Mouse (Mus musculus) stomach, embryonic 15.5 days (tissue): Measurements from ENCODE around the gene Chek2. TPM values are rescaled to one million over a fixed set of nuclear protein-coding genes. Genes with fewer than 3 reads are reported as not detected.
"Not testable (repeated sequence)": the region's sequence is repeated elsewhere in the genome, so short reads cannot be mapped to it uniquely, and the experiment has no call there.

Experiments
- ATAC-seq: fragments of 200-750 bp; cut with Nextera tagmentation; 2 replicates; pipeline ENCODE4 v1.8.0; 2017; ENCODE audit warnings: low read depth, moderate number of reproducible peaks, moderate TSS enrichment; ENCODE audit not compliant: insufficient read depth, low FRiP score
- H3K27ac ChIP-seq: fragments of 300-500 bp; sonication (generic); 2 replicates; pipeline ENCODE4 v1.5.1; 2015; ENCODE audit warnings: mild to moderate bottlenecking, inconsistent platforms
- H3K27me3 ChIP-seq: fragments of 300-500 bp; sonication (generic); replicated peaks from 2 replicates; pipeline ENCODE4 v1.6.1; 2015; ENCODE audit warnings: inconsistent platforms
- H3K36me3 ChIP-seq: fragments of 300-500 bp; sonication (generic); 2 replicates; pipeline ENCODE4 v1.6.1; 2015; ENCODE audit warnings: inconsistent platforms
- H3K4me1 ChIP-seq: fragments of 300-500 bp; sonication (generic); 2 replicates; pipeline ENCODE4 v1.6.1; 2015; ENCODE audit warnings: inconsistent platforms
- H3K4me2 ChIP-seq: fragments of 300-500 bp; sonication (generic); 2 replicates; pipeline ENCODE4 v1.6.1; 2015; ENCODE audit warnings: mild to moderate bottlenecking, inconsistent platforms
- H3K4me3 ChIP-seq: fragments of 300-500 bp; sonication (generic); replicated peaks from 2 replicates; pipeline ENCODE4 v1.5.1; 2015; ENCODE audit warnings: inconsistent platforms
- H3K9ac ChIP-seq: fragments of 300-500 bp; sonication (generic); 2 replicates; pipeline ENCODE4 v1.6.1; 2015; ENCODE audit warnings: inconsistent platforms
- H3K9me3 ChIP-seq: fragments of 300-500 bp; sonication (generic); 2 replicates; pipeline ENCODE4 v1.6.1; 2016; ENCODE audit warnings: inconsistent platforms
- WGBS: fragments of 180-500 bp; shearing (Covaris S2); methylation state at CpG from one replicate; pipeline ENCODE4 v1.1.7; 2015; 5-methylcytosine and 5-hydroxymethylcytosine counted together
- polyA plus RNA-seq: library from polyadenylated mRNA; unstranded; fragments of >200 nt; fragmentation: Nextera tagmentation; extraction: Ambion mirVana; gene quantifications from 2 replicates; pipeline ENCODE4 v1.2.1, GENCODE M21; 2015

Chek2 gene
- polyA plus RNA-seq, 1 experiment from 2014 or later: 31.7 TPM

GRCm38 (mm10) chr5:110878526-110878925, 38.7 kb downstream of the Chek2 start:
- H3K9me3 ChIP-seq, ATAC-seq, H3K4me1 ChIP-seq, H3K4me2 ChIP-seq, H3K27me3 ChIP-seq, H3K4me3 ChIP-seq, H3K9ac ChIP-seq, H3K27ac ChIP-seq, H3K36me3 ChIP-seq: not testable (repeated sequence)
- WGBS: 98% methylated on average over 1 of the region's 1 CpGs

GRCm38 (mm10) chr5:110879042-110879441, 39.3 kb downstream of the Chek2 start:
- no peak for ATAC-seq
- no peaks in the 10 kb centered on the region for H3K36me3 ChIP-seq
- H3K4me2 ChIP-seq: peak overlapping the region; percentile 89
- H3K9me3 ChIP-seq: no peaks in the 10 kb centered on the region
- peak overlapping the region; percentile 76 for H3K9ac ChIP-seq
- no peaks in the 10 kb centered on the region for H3K4me1 ChIP-seq
- WGBS: 65% methylated on average over 7 of the region's 7 CpGs
- H3K27me3 ChIP-seq: no peaks in the 10 kb centered on the region
- H3K27ac ChIP-seq: peak overlapping the region; percentile 68; the same call in 1 of the 2 replicates
- H3K4me3 ChIP-seq: peak overlapping the region; percentile 70

- Histone ChIP-seq H3K4me2 (peak within 1 kb of the TSS; percentile 89), H3K9me3 (no peaks in the 10 kb centered on the region), H3K9ac (peak within 1 kb of the TSS; percentile 76), H3K27me3 (no peaks in the 10 kb centered on the region), H3K4me3 (peak within 1 kb of the TSS; percentile 70), H3K36me3 (no peaks in the 10 kb centered on the region), H3K27ac (peak within 1 kb of the TSS; percentile 71), H3K4me1 (no peaks in the 10 kb centered on the region)
- peak; percentile 90 for ATAC-seq
- WGBS: under 1% methylated on average over 99 of the region's 101 CpGs
These were observed 40.0 kb downstream of the Chek2 start, which contains the start of gene Ttc28 for GRCm38 (mm10) chr5:110879584-110880374. Gene Ttc28 (plus strand): TSS chr5:110879803.

GRCm38 (mm10) chr5:110888596-110888995, 48.8 kb downstream of the Chek2 start:
- Histone ChIP-seq H3K9ac (no peak overlapping the region), H3K4me1 (no peaks in the 10 kb centered on the region), H3K36me3 (no peaks in the 10 kb centered on the region), H3K27me3 (no peaks in the 10 kb centered on the region), H3K9me3 (no peaks in the 10 kb centered on the region), H3K27ac (no peak overlapping the region), H3K4me3 (no peak overlapping the region), H3K4me2 (no peak overlapping the region)
- WGBS: 88% methylated on average over 4 of the region's 4 CpGs
- no peak for ATAC-seq

- Histone ChIP-seq H3K4me1 (no peaks in the 10 kb centered on the region), H3K4me3 (no peak overlapping the region), H3K36me3 (0 out of 2 replicates have a peak, but pooled peaks cover 7% of the 10 kb centered on the region), H3K27ac (no peak overlapping the region), H3K9ac (no peak overlapping the region), H3K27me3 (no peaks in the 10 kb centered on the region), H3K4me2 (no peak overlapping the region), H3K9me3 (no peaks in the 10 kb centered on the region)
- no peak for ATAC-seq
- WGBS: 78% methylated on average over 1 of the region's 1 CpGs
These were observed 50.2 kb downstream of the Chek2 start for GRCm38 (mm10) chr5:110889945-110890344.

GRCm38 (mm10) chr5:110890561-110890960, 50.8 kb downstream of the Chek2 start:
- Histone ChIP-seq H3K9ac (no peak overlapping the region), H3K27ac (no peak overlapping the region), H3K36me3 (0 out of 2 replicates have a peak, but pooled peaks cover 9% of the 10 kb centered on the region), H3K27me3 (no peaks in the 10 kb centered on the region), H3K4me2 (no peak overlapping the region), H3K4me1 (no peaks in the 10 kb centered on the region), H3K9me3 (no peaks in the 10 kb centered on the region), H3K4me3 (no peak overlapping the region)
- WGBS: 94% methylated on average over 3 of the region's 3 CpGs
- no peak for ATAC-seq

GRCm38 (mm10) chr5:110897114-110897788, 57.5 kb downstream of the Chek2 start:
- Histone ChIP-seq H3K9me3 (no peaks in the 10 kb centered on the region), H3K36me3 (0 out of 2 replicates have a peak, but pooled peaks cover 9% of the 10 kb centered on the region), H3K27ac (no peak overlapping the region), H3K9ac (no peak overlapping the region), H3K27me3 (no peaks in the 10 kb centered on the region), H3K4me3 (no peak overlapping the region), H3K4me1 (no peaks in the 10 kb centered on the region), H3K4me2 (no peak overlapping the region)
- ATAC-seq: no peak
- 56% methylated on average over 7 of the region's 7 CpGs for WGBS

- Histone ChIP-seq H3K9me3 (no peaks in the 10 kb centered on the region), H3K4me1 (no peaks in the 10 kb centered on the region), H3K4me2 (no peak overlapping the region), H3K27me3 (no peaks in the 10 kb centered on the region), H3K27ac (no peak overlapping the region), H3K4me3 (no peak overlapping the region), H3K9ac (no peak overlapping the region), H3K36me3 (0 out of 2 replicates have a peak, but pooled peaks cover 9% of the 10 kb centered on the region)
- ATAC-seq: no peak
- 72% methylated on average over 7 of the region's 7 CpGs for WGBS
These were observed 58.4 kb downstream of the Chek2 start for GRCm38 (mm10) chr5:110898169-110898568.

- 0 out of 2 replicates have a peak, but pooled peaks cover 9% of the 10 kb centered on the region for H3K36me3 ChIP-seq
- H3K27ac ChIP-seq: no peak overlapping the region
- no peaks in the 10 kb centered on the region for H3K9me3 ChIP-seq
- no peak overlapping the region for H3K4me3 ChIP-seq
- 85% methylated on average over 4 of the region's 4 CpGs for WGBS
- H3K4me2 ChIP-seq: no peak overlapping the region
- H3K9ac ChIP-seq: no peak overlapping the region
- no peaks in the 10 kb centered on the region for H3K4me1 ChIP-seq
- ATAC-seq: no peak
- H3K27me3 ChIP-seq: no peaks in the 10 kb centered on the region
These were observed 59.0 kb downstream of the Chek2 start for GRCm38 (mm10) chr5:110898785-110899184.

- no peaks in the 10 kb centered on the region for H3K27me3 ChIP-seq
- H3K27ac ChIP-seq: no peak overlapping the region
- no peak overlapping the region for H3K4me2 ChIP-seq
- no peaks in the 10 kb centered on the region for H3K4me1 ChIP-seq
- H3K4me3 ChIP-seq: no peak overlapping the region
- no peaks in the 10 kb centered on the region for H3K9me3 ChIP-seq
- H3K9ac ChIP-seq: no peak overlapping the region
- no peaks in the 10 kb centered on the region for H3K36me3 ChIP-seq
- ATAC-seq: no peak
These were observed 60.6 kb downstream of the Chek2 start for GRCm38 (mm10) chr5:110900331-110900730.

GRCm38 (mm10) chr5:110906708-110907107, 66.9 kb downstream of the Chek2 start:
- Histone ChIP-seq H3K4me1 (no peaks in the 10 kb centered on the region), H3K4me3 (no peak overlapping the region), H3K27ac (no peak overlapping the region), H3K36me3 (no peaks in the 10 kb centered on the region), H3K27me3 (no peaks in the 10 kb centered on the region), H3K9me3 (no peaks in the 10 kb centered on the region), H3K4me2 (no peak overlapping the region), H3K9ac (no peak overlapping the region)
- WGBS: 97% methylated on average over 1 of the region's 1 CpGs
- ATAC-seq: no peak

- Histone ChIP-seq H3K4me2 (no peak overlapping the region), H3K4me3 (no peak overlapping the region), H3K27me3 (no peaks in the 10 kb centered on the region), H3K9me3 (no peaks in the 10 kb centered on the region), H3K27ac (no peak overlapping the region), H3K4me1 (no peaks in the 10 kb centered on the region), H3K36me3 (no peaks in the 10 kb centered on the region), H3K9ac (no peak overlapping the region)
- ATAC-seq: no peak
These were observed 69.1 kb downstream of the Chek2 start for GRCm38 (mm10) chr5:110908879-110909278.
